Mouse (Mus musculus) G1E (cell line): Measurements from ENCODE around the gene Abce1.
A peak's percentile ranks its signal among the peaks of the same experiment; 100 is the strongest.

Experiments
- CTCF ChIP-seq: IDR thresholded peaks from 2 replicates; pipeline ENCODE4 v1.5.1; 2012; ENCODE audit warnings: low read depth, low read length, inconsistent platforms, mixed read lengths
- GATA1 ChIP-seq: IDR thresholded peaks from 2 replicates; pipeline ENCODE4 v1.6.1; 2012; ENCODE audit warnings: borderline replicate concordance, low read length, inconsistent platforms, mixed read lengths
- GATA2 ChIP-seq: IDR thresholded peaks from 2 replicates; pipeline ENCODE4 v1.6.1; 2012; ENCODE audit warnings: low read depth, low read length, inconsistent platforms, borderline replicate concordance

DNA sequence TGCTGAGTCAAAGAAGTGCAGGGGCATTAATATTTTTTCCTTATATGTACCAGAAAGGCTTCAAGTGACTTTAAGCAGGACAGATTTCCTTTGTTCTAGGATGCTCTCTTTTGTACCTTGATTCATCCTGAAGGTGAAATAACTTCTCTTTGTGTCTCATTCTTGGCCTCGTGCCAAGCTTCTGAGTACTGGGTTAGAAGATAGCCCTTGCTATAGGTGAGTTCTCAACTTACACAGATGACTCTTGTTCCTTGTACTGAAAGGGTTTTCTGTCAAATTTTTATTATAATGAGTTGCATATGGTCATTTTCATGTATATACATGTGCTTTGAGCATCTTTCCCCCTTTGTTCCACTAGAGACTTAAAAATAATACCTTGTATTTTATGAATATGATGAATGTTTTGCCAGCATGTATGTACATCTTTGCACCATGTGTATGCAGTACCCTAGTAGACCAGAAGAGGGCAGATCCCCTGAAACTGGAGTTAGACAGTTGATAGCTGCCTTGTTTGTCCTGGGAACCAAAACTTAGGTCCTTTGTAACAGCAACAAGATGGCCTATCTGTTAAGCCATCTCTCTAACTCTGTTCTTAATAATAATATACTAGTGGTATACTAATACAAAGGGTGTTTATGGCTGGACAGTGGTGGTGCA is 61.3 kb downstream of the Abce1 start:
- TF ChIP-seq CTCF: peak; percentile 73
- TF ChIP-seq GATA2: no peak
- TF ChIP-seq GATA1: no peak
